Mouse (Mus musculus) forebrain, postnatal 0 days (tissue): ENCODE data around the gene Hspb7. TPM values are rescaled to one million over a fixed set of nuclear protein-coding genes. Genes with fewer than 3 reads are reported as not detected.
A peak's percentile ranks its signal among the peaks of the same experiment; 100 is the strongest.

Experiments used
- ATAC-seq: fragments of 200-750 bp; cut with Nextera tagmentation; 2 replicates; pipeline ENCODE4 v1.8.0; 2017; ENCODE audit warnings: mild to moderate bottlenecking, moderate library complexity
- DNase-seq: peaks from one replicate; pipeline ENCODE4 v3.0.0-alpha.2; 2015
- H3K27ac ChIP-seq: fragments of 300-500 bp; sonication (generic); 2 replicates; pipeline ENCODE4 v1.5.1; 2014; ENCODE audit warnings: low read depth, mild to moderate bottlenecking, antibody characterized with exemption, low read length, moderate library complexity, mixed read lengths
- H3K27me3 ChIP-seq: fragments of 300-500 bp; sonication (generic); 2 replicates; pipeline ENCODE4 v1.6.1; 2014; ENCODE audit warnings: mild to moderate bottlenecking, low read length, mixed read lengths; ENCODE audit not compliant: insufficient read depth
- H3K36me3 ChIP-seq: fragments of 300-500 bp; sonication (generic); 2 replicates; pipeline ENCODE4 v1.6.1; 2014; ENCODE audit warnings: mild to moderate bottlenecking, moderate library complexity; ENCODE audit not compliant: insufficient read depth
- H3K4me1 ChIP-seq: fragments of 300-500 bp; sonication (generic); 2 replicates; pipeline ENCODE4 v1.6.1; 2014; ENCODE audit warnings: antibody characterized with exemption; ENCODE audit not compliant: insufficient read depth
- H3K4me2 ChIP-seq: fragments of 300-500 bp; sonication (generic); 2 replicates; pipeline ENCODE4 v1.6.1; 2014; ENCODE audit warnings: low read depth, mild to moderate bottlenecking, moderate library complexity
- H3K4me3 ChIP-seq: fragments of 300-500 bp; sonication (generic); 2 replicates; pipeline ENCODE4 v1.5.1; 2014; ENCODE audit warnings: low read depth, low read length, mixed read lengths
- H3K9ac ChIP-seq: fragments of 300-500 bp; sonication (generic); 2 replicates; pipeline ENCODE4 v1.6.1; 2014; ENCODE audit warnings: mild to moderate bottlenecking
- H3K9me3 ChIP-seq: fragments of 300-500 bp; sonication (generic); 2 replicates; pipeline ENCODE4 v1.6.1; 2016; ENCODE audit warnings: low read length
- CTCF ChIP-seq: sonication (generic); IDR thresholded peaks from 2 replicates; pipeline ENCODE4 v1.5.1; 2016; ENCODE audit warnings: antibody characterized with exemption, control low read depth, low read depth
- WGBS: fragments of 180-500 bp; shearing (Covaris S2); extraction: QIAGEN DNeasy Blood & Tissue Kit; methylation state at CpG from one replicate; pipeline ENCODE4 v1.1.7; 2014; 5-methylcytosine and 5-hydroxymethylcytosine counted together
- polyA plus RNA-seq: library from polyadenylated mRNA; unstranded; fragments of >200 nt; fragmentation: Nextera tagmentation; extraction: Ambion mirVana; gene quantifications from 2 replicates; pipeline ENCODE4 v1.2.1, GENCODE M21; 2015
- total RNA-seq: library from RNA; depleted of rRNA; stranded (reverse); fragments of >200 nt; gene quantifications from 2 replicates; pipeline ENCODE4 v1.2.3, GENCODE M21; 2014

Hspb7 gene
- total and polyA plus RNA-seq, 2 experiments from 2014 or later, result not detected

DNA sequence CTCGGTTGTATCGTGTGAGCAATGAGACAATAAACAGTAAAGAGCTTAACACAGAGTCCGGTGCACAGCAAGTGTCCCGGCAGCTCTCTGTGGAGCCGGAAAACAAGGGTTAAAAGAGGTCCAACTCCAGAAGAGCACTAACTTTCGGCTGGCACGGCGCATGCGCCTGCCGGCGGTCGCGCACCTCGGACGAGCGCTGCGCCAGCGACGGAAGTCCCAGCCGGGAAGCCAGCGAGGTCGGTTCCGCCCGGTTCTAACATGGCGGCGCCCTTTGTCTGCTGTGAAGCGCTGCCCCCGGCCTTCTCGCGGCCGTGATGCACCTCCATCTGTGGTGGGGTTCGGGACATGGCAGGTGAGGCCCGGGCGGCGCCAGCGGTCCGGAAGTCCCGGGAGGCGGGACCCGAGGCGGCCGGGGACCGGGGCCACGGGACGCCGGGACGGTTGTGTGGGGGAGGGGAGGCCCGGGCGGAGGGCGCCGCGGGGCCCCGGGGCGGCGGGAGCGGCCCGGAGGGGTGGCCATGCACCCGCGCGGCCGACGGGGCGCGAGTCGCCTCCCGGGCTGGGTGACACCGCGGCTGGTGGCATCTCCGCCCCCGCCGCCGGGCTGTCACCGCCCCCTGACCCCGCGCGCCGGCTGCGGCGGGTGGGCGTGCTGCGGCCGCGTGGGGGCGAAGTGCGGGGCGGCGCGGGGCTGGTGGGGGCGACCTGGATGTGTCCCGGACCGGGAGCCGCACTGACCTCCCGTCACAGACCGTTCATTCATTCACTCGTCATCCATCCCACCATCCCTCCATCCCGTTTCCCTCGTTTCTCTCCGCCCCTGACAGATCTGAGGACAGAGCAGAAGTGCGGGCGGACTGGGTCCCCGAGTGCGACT lies 24.1 kb downstream of the Hspb7 start, which contains the start of gene Zbtb17:
TSS of gene Zbtb17 (plus strand) at position 204 of the 877 bp plus-strand sequence.
- H3K9ac ChIP-seq, result peak within 1 kb of the TSS; percentile 95
- H3K27me3 ChIP-seq, result no peaks in the 10 kb centered on the region
- peak within 1 kb of the TSS; percentile 97 for H3K4me3 ChIP-seq
- H3K4me2 ChIP-seq, result peak within 1 kb of the TSS; percentile 71
- peak; percentile 95 for DNase-seq
- H3K9me3 ChIP-seq, result no peaks in the 10 kb centered on the region
- 2% methylated on average over 57 of the region's 102 CpGs for WGBS
- peak; percentile 97 for ATAC-seq
- TF ChIP-seq CTCF, result 0 out of 2 replicates have a peak, but pooled peaks have one; percentile 9
- H3K4me1 ChIP-seq, result peaks cover 12% of the 10 kb centered on the region
- peak within 1 kb of the TSS; percentile 83 for H3K27ac ChIP-seq
- peaks cover 28% of the 10 kb centered on the region for H3K36me3 ChIP-seq

GRCm38 (mm10) chr4:141445328-141445720 lies 24.7 kb downstream of the Hspb7 start:
- Histone ChIP-seq H3K9me3 (no peaks in the 10 kb centered on the region), H3K4me3 (peak overlapping the region; percentile 97), H3K4me2 (peak overlapping the region; percentile 71), H3K4me1 (peaks cover 12% of the 10 kb centered on the region), H3K36me3 (peaks cover 28% of the 10 kb centered on the region), H3K9ac (peak overlapping the region; percentile 95), H3K27me3 (no peaks in the 10 kb centered on the region), H3K27ac (0 out of 2 replicates have a peak overlapping the region, but pooled peaks have one; percentile 83)
- no peak for TF ChIP-seq CTCF
- no peak for DNase-seq
- 14% methylated on average over 14 of the region's 14 CpGs for WGBS
- ATAC-seq, result peak; percentile 23; the same call in 1 of the 2 replicates

- no peak for TF ChIP-seq CTCF
- H3K27me3 ChIP-seq, result no peaks in the 10 kb centered on the region
- no peaks in the 10 kb centered on the region for H3K9me3 ChIP-seq
- 78% methylated on average over 7 of the region's 7 CpGs for WGBS
- H3K4me2 ChIP-seq, result 0 out of 2 replicates have a peak overlapping the region, but pooled peaks have one; percentile 71
- no peak for DNase-seq
- no peak for ATAC-seq
- H3K27ac ChIP-seq, result no peak overlapping the region
- H3K9ac ChIP-seq, result no peak overlapping the region
- peaks cover 12% of the 10 kb centered on the region for H3K4me1 ChIP-seq
- H3K4me3 ChIP-seq, result no peak overlapping the region
- peaks cover 28% of the 10 kb centered on the region for H3K36me3 ChIP-seq
Measured at GRCm38 (mm10) chr4:141446211-141446610, 25.6 kb downstream of the Hspb7 start.

DNA sequence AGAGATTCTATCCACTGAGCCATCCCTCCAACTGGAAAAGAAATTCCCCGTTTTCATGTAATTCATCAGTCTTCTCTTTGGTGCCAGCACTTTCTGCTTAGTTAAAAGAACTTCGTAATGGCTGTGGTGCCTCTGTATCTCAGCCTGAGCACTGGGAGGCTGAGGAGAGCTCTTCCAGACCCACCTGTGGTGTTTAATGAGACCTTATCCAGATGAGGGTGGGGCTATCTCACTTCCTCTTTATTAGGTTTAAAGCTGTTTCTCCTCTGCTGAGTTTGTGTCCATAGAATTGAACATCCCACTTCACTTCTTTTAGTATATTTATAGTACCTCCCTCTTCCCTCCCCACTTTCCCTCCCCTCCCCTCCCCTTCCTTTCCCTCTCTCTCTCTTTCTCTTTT lies 30.7 kb downstream of the Hspb7 start:
- H3K27me3 ChIP-seq, result no peaks in the 10 kb centered on the region
- H3K4me2 ChIP-seq, result no peak overlapping the region
- no peak for TF ChIP-seq CTCF
- no peak overlapping the region for H3K4me3 ChIP-seq
- H3K9me3 ChIP-seq, result no peaks in the 10 kb centered on the region
- peaks cover 55% of the 10 kb centered on the region for H3K36me3 ChIP-seq
- no peak for ATAC-seq
- H3K9ac ChIP-seq, result no peak overlapping the region
- no peaks in the 10 kb centered on the region for H3K4me1 ChIP-seq
- H3K27ac ChIP-seq, result no peak overlapping the region
- 90% methylated on average over 2 of the region's 2 CpGs for whole genome bisulfite sequencing
- DNase-seq, result no peak

DNA sequence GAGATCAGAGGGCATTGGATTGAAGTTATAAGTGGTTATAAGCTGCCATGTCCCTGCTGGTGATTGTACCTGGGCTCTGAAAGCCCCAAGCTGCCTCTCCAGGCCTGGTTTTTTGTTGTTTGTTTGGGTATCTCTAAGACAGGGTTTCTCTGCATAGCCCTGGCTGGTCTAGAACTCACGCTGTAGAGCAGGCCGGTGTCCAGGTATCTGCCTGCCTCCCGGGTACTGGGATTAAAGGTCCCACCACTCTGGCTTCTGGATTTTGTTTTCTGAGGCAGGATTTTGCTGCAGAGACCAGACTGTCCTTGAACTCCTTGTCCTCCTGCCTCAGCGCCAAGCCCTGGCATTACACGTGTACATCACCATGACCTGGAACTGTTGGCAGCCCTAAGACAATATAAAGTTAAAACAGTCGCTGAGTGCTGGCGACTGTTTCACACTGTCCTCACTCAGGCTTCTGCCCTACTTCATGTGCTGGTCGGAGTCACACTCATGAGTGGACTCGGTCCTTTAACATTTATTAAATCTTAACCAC lies 31.4 kb downstream of the Hspb7 start:
- DNase-seq, result no peak
- Histone ChIP-seq H3K4me1 (no peaks in the 10 kb centered on the region), H3K9ac (no peak overlapping the region), H3K36me3 (peaks cover 55% of the 10 kb centered on the region), H3K27me3 (no peaks in the 10 kb centered on the region), H3K4me2 (no peak overlapping the region), H3K27ac (no peak overlapping the region), H3K9me3 (no peaks in the 10 kb centered on the region), H3K4me3 (no peak overlapping the region)
- WGBS, result 95% methylated on average over 9 of the region's 9 CpGs
- no peak for TF ChIP-seq CTCF
- ATAC-seq, result no peak

DNA sequence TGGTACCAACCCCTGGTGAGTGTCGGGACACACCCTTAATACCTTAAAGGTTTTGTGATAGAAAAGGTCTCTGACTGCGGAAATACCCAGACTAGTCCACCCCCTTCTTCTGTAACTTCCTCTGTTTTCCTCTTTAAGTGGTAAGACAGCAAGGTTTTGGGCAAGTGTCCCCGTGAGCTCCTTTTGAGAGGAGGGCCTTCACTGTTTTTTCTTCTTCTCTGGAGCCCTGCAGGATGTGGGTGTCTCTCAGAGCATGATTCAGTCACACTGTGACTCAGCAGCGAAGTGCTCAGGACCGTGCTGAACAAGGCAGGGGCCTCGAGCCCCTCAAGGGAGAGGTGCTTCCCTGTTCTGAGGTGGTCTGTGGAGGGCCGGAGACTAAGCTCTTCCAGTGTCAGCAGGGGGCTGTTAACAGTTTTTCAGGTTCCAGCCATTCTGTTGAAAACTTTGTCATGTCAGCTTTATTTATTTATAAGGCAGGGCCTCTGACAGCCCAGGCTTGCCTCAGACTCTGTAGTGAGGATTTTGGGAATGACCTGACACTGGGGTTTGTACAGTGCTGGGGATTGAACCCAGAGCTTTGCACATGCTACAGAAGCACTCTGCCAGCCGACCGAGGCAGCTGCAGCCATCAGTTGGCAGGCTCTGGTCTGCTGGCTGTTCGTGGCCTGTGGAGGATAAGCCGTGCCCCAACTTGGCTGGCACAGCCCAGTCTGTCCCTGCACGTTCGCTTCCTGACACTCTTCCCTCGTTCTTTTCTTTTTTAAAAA lies 34.2 kb downstream of the Hspb7 start:
- H3K4me1 ChIP-seq, result no peaks in the 10 kb centered on the region
- H3K27me3 ChIP-seq, result no peaks in the 10 kb centered on the region
- H3K9me3 ChIP-seq, result no peaks in the 10 kb centered on the region
- no peak overlapping the region for H3K4me3 ChIP-seq
- H3K4me2 ChIP-seq, result no peak overlapping the region
- H3K9ac ChIP-seq, result no peak overlapping the region
- DNase-seq, result no peak
- H3K36me3 ChIP-seq, result peaks cover 31% of the 10 kb centered on the region
- peak; percentile 42; the same call in 1 of the 2 replicates for ATAC-seq
- 65% methylated on average over 14 of the region's 14 CpGs for WGBS
- no peak overlapping the region for H3K27ac ChIP-seq
- TF ChIP-seq CTCF, result no peak
